Mouse (Mus musculus) 3134 (cell line): ENCODE results near the gene Bud31.

Source experiments
- DNase-seq: peaks from one replicate; pipeline ENCODE4 v3.0.0-alpha.2; 2011; ENCODE audit warnings: low spot score; ENCODE audit not compliant: insufficient read length; ENCODE audit errors: extremely low read depth

Bud31 gene

DNA sequence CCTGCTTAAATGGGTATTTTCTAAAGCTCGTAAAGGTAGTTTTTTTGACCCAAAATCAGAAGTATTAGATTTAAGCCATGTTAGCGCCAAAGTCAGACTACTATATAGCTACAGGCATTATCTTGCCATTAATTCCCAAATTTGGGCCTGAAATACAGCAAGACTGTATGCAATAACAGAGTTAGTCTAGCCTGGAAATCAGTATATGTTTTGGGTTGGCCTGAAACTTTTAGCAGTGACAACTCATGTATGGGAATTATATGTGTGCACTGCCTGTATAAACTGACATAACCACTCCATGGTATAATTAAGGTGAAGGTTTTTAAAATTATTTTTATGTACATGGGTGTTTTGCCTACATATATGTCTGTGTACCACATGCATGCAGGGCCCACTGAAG lies 51.8 kb downstream of the Bud31 start, which contains the start of gene Atp5j2:
Gene Atp5j2 (minus strand): TSS at position 101 of the 400 bp plus-strand sequence.
- no peak for DNase-seq
